Mouse (Mus musculus) T-cell, adult 2 months (primary cell): ENCODE measurements around the gene Gpr146.

ENCODE experiments used
- DNase-seq: peaks from one replicate; pipeline ENCODE4 v3.0.0; 2022; ENCODE audit warnings: low spot score

Gene Gpr146

GRCm38 (mm10) chr5:139429818-139430341, 52.4 kb downstream of the Gpr146 start:
- DNase-seq: no peak

- DNase-seq: no peak
These were observed 54.8 kb downstream of the Gpr146 start for GRCm38 (mm10) chr5:139432333-139432732.

DNA sequence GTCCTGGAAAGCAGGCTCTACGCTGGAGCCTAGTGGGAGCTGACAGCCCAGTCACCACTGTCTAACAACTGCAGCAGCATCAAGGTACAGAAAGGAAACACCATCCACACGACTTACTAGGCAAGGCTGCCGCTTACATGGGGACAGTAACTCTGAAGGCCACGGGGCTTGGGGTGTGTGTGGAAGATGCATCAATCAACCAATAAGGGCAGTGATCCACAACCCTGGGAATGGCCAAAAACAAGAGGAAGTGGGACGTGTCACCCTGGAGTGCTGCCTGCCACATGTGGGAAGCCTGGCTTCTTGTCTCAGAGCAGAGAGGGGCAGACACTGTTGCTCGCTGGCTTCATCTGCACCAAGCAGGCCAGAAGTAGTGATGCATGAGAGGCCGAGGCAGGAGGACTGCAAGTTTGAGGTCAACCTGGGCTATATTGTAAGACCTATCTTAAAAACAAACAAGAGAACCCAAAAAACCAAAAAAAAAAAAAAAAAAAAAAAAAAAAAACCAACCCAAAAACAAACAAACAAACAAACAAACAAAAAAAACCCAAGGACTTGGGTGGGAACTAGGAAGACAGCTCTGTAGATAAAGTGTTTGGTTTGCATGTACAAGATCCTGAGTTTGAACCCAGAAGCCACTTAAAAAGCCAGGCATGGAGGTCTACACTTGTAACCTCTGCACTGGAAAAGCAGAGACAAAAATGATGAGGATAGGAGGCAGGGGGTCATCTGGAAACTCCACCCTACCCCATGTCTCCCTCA, 55.4 kb downstream of the Gpr146 start:
- no peak for DNase-seq

DNA sequence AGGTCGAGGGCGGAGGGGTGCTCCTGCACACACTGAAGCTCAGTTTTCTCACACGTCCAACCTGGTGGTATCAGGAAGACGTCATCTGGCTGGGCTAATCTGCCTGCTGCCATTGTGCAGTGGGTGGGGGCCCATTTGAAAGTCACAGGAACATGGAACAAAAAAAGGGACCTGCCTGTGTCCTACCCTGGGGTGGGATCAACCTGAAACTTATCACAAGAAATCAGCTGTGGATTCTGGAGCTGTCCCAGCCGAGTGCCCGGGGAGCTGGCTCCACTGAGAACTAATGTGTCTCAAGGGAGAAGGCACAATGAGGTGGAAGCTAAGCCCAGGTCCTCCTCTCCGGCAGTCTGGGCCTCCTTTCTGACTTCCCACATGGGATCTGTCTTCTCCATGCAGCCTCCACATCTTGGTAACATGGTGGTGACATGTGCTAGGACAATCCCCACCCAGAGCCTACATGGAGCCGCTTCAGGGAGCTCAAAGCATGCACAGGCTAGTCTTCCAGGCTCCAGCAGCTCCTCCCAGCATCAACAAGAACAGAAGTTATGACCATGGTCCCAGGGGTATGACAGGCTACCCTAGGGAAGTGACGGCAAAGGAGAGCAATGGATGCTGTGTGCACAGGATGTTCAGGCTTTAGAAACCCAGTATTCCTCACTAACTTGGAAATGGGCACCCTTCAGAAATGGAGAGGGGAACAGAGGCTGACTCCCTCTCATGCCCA, 56.5 kb downstream of the Gpr146 start:
- DNase-seq: no peak

DNA sequence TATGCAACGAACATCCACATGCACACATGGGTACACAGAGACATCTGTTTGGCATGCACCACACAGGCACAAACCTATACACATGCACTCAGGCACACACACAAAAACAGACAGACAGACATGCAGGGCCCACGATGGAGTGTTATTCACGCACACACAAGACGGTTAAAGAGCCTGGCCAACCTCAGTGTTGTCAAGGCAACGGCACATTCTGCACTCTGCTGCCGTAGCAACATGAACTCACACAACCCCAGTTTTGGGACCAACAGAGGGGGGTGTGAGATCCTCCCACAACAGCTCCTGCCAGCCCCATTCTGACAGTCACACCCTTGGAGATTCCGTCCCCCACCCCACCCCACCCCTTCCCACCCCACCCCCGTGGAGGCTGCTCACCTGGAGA, 57.4 kb downstream of the Gpr146 start:
- DNase-seq: no peak

GRCm38 (mm10) chr5:139437769-139438168, 60.3 kb downstream of the Gpr146 start:
- no peak for DNase-seq

DNA sequence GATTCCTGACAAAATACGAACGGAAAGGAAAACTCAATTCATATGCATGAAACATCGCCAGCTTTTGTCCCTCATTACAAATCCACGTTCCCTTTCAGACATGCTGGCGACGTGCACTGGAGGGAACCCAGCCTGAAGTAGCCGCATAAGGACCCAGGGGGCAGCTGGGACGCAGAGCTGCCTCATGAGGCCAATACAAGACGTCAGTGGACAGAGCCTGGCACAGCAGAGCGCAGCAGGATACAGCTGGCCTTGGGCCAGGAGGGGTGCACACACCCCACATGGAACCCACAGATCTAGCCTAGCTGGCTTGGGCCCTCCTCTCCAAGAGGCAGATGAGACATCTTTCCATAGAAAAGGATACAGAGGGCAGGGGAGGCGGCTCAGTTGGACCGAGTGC, 60.9 kb downstream of the Gpr146 start:
- DNase-seq: no peak

DNA sequence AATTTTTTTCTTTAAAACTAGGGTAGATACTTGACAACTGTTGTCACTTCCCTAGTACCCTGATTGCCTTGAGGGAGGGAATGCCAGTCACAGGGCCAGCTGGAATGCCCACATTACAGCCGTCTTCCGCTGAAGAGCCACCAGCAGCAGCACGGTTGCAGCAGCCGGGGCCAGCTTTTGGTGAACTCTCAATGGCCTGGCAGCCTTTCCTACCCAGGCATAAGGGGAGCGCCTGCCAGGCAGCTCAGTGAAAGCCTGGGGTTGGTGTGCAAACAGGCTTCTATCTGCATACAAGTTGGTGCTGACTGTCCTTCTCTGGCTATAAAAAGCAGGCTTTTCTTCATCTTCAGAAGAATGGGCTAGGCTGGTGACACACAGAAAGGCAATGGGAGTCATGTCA, 63.0 kb downstream of the Gpr146 start:
- DNase-seq: no peak

DNA sequence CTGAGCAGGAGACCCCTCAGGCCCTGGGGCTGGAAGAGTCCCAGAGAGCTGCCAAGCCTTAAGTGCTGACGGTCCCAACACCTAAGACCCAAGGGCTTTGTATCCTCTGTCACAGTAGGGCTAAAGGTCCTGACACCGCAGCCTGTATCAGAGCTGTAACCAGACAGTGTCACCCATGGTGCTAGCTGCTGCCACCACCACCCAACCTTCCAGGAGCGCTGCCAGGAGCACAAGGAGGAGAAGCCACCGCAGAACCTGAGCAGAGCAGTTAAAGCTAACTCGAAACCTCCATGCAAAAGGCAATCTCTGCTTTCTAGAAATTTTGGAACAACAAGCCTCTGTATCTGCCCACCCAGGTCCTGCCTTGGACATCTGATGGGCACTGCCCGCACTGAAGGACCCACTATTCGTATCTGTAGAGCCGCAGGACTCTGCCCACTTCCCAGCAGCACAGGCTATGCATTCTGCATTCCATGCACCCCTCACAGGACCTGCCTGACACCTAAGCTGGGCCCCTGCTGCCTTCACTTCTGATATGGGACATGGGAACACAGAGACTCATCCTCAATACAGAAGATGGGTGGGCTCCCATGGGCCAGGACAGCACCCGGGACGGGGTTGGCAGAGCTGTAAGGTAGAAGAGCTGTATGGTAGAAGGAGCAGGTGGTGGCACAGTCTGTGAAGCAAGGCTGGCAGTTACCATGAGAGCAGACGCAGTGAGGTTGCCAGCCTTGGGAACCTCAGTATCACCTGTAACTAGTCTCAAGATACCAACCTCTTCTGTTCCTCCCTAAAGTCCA, 63.6 kb downstream of the Gpr146 start:
- DNase-seq: no peak

DNA sequence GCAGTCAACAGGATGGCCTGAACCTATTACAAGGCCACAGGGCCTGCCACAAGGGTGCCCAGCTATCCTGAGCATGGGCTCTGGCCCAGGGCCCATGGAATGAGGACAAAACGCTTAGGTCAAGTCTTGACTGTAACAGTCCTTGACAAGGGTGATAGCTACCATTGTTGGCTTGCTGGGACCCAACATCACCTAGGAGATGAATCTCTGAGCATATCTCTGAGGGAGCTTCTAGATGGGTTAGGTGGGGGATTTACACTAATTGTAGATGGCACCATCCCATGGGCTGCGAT, 64.2 kb downstream of the Gpr146 start:
- no peak for DNase-seq

GRCm38 (mm10) chr5:139442428-139442827, 64.9 kb downstream of the Gpr146 start:
- DNase-seq: no peak

GRCm38 (mm10) chr5:139442962-139443361, 65.5 kb downstream of the Gpr146 start:
- no peak for DNase-seq

DNA sequence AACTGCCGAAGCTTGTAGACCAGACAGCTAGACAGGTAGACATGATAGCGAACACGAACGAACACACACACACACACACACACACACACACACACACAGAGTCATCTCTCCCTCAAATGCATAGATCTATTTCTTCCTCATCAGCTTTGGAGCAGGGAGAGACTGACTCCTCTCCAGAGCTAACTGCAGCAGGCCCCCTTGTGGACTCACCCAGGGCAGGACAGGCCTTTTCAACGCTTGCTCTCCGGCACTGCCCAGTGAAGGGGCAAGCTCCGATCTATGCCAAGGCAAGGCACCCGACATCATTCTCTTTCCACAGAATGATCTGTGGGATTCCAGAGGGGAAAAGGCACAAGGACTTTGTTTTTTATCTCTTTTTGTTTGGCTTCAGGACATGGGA, 67.8 kb downstream of the Gpr146 start:
- no peak for DNase-seq
